14 mouse cellular contexts compared by ENCODE assay signal in genomic region chr1:190190231-190190965, GRCm38 (mm10). TPM values are rescaled to one million over a fixed set of nuclear protein-coding genes. Genes with fewer than 3 reads are reported as not detected.
DNase-seq lines count a peak whose midpoint lies in the region; ATAC-seq and TF ChIP-seq lines count a peak whose summit lies in the region.
"Had no signal": no experiment of that assay in that cellular context is flagged by ENCODE, and none has a peak within 500 bp of the region (broad histone marks: within the 10 kb centered on the region; RNA-seq: fewer than 3 reads in every experiment).

No protein-coding gene starts in this region.

- no peak overlapping the region for H3K9ac ChIP-seq in heart, embryonic 12.5 days
- H3K9ac ChIP-seq in heart, adult 2 months (ENCODE audit: low read depth, low read length): no peak overlapping the region
- H3K9ac ChIP-seq in limb, embryonic 14.5 days (ENCODE audit: low read depth, low read length, severe bottlenecking): no peak overlapping the region
- H3K9ac ChIP-seq in forebrain, embryonic 12.5 days: no peak overlapping the region
- H3K9ac ChIP-seq in midbrain, embryonic 14.5 days (replicated peaks; ENCODE audit: low read length): no peak overlapping the region
- H3K9ac ChIP-seq: limb, embryonic 15.5 days had no signal

- no peak for TF ChIP-seq EP300 in heart, adult 2 months (IDR thresholded peaks at IDR 0.05; ENCODE audit: insufficient read depth, low read depth, low read length)

- WGBS in heart, embryonic 12.5 days: 43% methylated on average over 10 of the region's 10 CpGs
- WGBS in heart, adult 2 months: 34% methylated on average over 10 of the region's 10 CpGs
- 21% methylated on average over 10 of the region's 10 CpGs for WGBS in limb, embryonic 14.5 days
- 31% methylated on average over 10 of the region's 10 CpGs for WGBS in limb, embryonic 10.5 days
- WGBS in forebrain, embryonic 12.5 days: 7% methylated on average over 10 of the region's 10 CpGs
- 8% methylated on average over 10 of the region's 10 CpGs for WGBS in midbrain, embryonic 14.5 days

- no peak for ATAC-seq in heart, embryonic 12.5 days (ENCODE audit: insufficient number of reproducible peaks, low FRiP score)
- no peak for ATAC-seq in limb, embryonic 14.5 days (ENCODE audit: low FRiP score, low read depth)
- ATAC-seq in forebrain, embryonic 12.5 days (ENCODE audit: low FRiP score): peak; percentile 82
- ATAC-seq in midbrain, embryonic 14.5 days (ENCODE audit: low FRiP score, low TSS enrichment): peak; percentile 78; the same call in 1 of the 2 replicates
- ATAC-seq: lung, postnatal 0 days; Patski had no signal

- peaks cover 33% of the 10 kb centered on the region for H3K4me1 ChIP-seq in heart, embryonic 12.5 days (replicated peaks)
- H3K4me1 ChIP-seq in heart, adult 2 months (ENCODE audit: control insufficient read depth, insufficient read depth, low read length): peaks cover 1% of the 10 kb centered on the region
- peaks cover 7% of the 10 kb centered on the region; the same call in 1 of the 2 replicates for H3K4me1 ChIP-seq in limb, embryonic 14.5 days (ENCODE audit: control insufficient read depth, insufficient read depth, low read length)
- peaks cover 15% of the 10 kb centered on the region for H3K4me1 ChIP-seq in limb, embryonic 10.5 days
- peaks cover 32% of the 10 kb centered on the region for H3K4me1 ChIP-seq in forebrain, embryonic 12.5 days
- peaks cover 6% of the 10 kb centered on the region for H3K4me1 ChIP-seq in midbrain, embryonic 14.5 days (ENCODE audit: control insufficient read depth, insufficient read depth, low read length)

- H3K36me3 ChIP-seq in heart, embryonic 12.5 days: no peaks in the 10 kb centered on the region
- H3K36me3 ChIP-seq in heart, adult 2 months (ENCODE audit: control insufficient read depth, insufficient read depth, low read length): no peaks in the 10 kb centered on the region
- no peaks in the 10 kb centered on the region for H3K36me3 ChIP-seq in limb, embryonic 14.5 days (ENCODE audit: control insufficient read depth, insufficient read depth, low read length)
- no peaks in the 10 kb centered on the region for H3K36me3 ChIP-seq in limb, embryonic 10.5 days
- H3K36me3 ChIP-seq in forebrain, embryonic 12.5 days (replicated peaks): no peaks in the 10 kb centered on the region
- H3K36me3 ChIP-seq in midbrain, embryonic 14.5 days (ENCODE audit: control insufficient read depth, insufficient read depth, low read length): no peaks in the 10 kb centered on the region
- H3K36me3 ChIP-seq: limb, embryonic 15.5 days had no signal

- no peaks in the 10 kb centered on the region for H3K27me3 ChIP-seq in heart, embryonic 12.5 days (replicated peaks)
- no peaks in the 10 kb centered on the region for H3K27me3 ChIP-seq in heart, adult 2 months (ENCODE audit: control insufficient read depth, insufficient read depth, low read length)
- H3K27me3 ChIP-seq in limb, embryonic 14.5 days (ENCODE audit: control insufficient read depth, insufficient read depth, low read length): no peaks in the 10 kb centered on the region
- H3K27me3 ChIP-seq in limb, embryonic 10.5 days (ENCODE audit: low read depth, poor library complexity, severe bottlenecking): no peaks in the 10 kb centered on the region
- peaks cover 51% of the 10 kb centered on the region for H3K27me3 ChIP-seq in forebrain, embryonic 12.5 days
- H3K27me3 ChIP-seq in midbrain, embryonic 14.5 days (ENCODE audit: control insufficient read depth, insufficient read depth, low read length): no peaks in the 10 kb centered on the region; the same call in 1 of the 2 replicates

- H3K9me3 ChIP-seq in heart, embryonic 12.5 days (replicated peaks): no peaks in the 10 kb centered on the region
- H3K9me3 ChIP-seq in limb, embryonic 14.5 days (ENCODE audit: control insufficient read depth, low read length): no peaks in the 10 kb centered on the region
- no peaks in the 10 kb centered on the region for H3K9me3 ChIP-seq in limb, embryonic 10.5 days (replicated peaks)
- H3K9me3 ChIP-seq in forebrain, embryonic 12.5 days: no peaks in the 10 kb centered on the region
- H3K9me3 ChIP-seq in midbrain, embryonic 14.5 days (ENCODE audit: control insufficient read depth, low read length): no peaks in the 10 kb centered on the region
- H3K9me3 ChIP-seq: limb, embryonic 15.5 days had no signal

- intact Hi-C loops in heart, adult 2 months (cut with DNase I): no loop called here
- intact Hi-C loops in gastrocnemius, postnatal 14 days (cut with DNase I; ENCODE audit: low total_unique reads): no loop called here

- peak overlapping the region; percentile 22 for H3K27ac ChIP-seq in heart, embryonic 12.5 days (ENCODE audit: poor library complexity, severe bottlenecking)
- H3K27ac ChIP-seq in heart, adult 2 months: no peak overlapping the region
- no peak overlapping the region for H3K27ac ChIP-seq in limb, embryonic 14.5 days (replicated peaks; ENCODE audit: low read depth, low read length)
- no peak overlapping the region for H3K27ac ChIP-seq in limb, embryonic 10.5 days
- H3K27ac ChIP-seq in forebrain, embryonic 12.5 days: peak overlapping the region; percentile 43; the same call in 1 of the 2 replicates
- H3K27ac ChIP-seq in midbrain, embryonic 14.5 days (replicated peaks; ENCODE audit: low read depth, low read length): no peak overlapping the region
- H3K27ac ChIP-seq: limb, embryonic 15.5 days had no signal

- H3K4me2 ChIP-seq in heart, embryonic 12.5 days: no peak overlapping the region
- H3K4me2 ChIP-seq in limb, embryonic 14.5 days (replicated peaks; ENCODE audit: low read depth, low read length, severe bottlenecking): no peak overlapping the region
- no peak overlapping the region for H3K4me2 ChIP-seq in forebrain, embryonic 12.5 days
- H3K4me2 ChIP-seq in midbrain, embryonic 14.5 days (ENCODE audit: low read length): no peak overlapping the region
- H3K4me2 ChIP-seq: limb, embryonic 15.5 days had no signal

- no peak for TF ChIP-seq CTCF in heart, adult 2 months (IDR thresholded peaks at IDR 0.05)

- no peaks in the 10 kb centered on the region for H3K79me2 ChIP-seq in heart, adult 2 months (replicated peaks; ENCODE audit: control insufficient read depth, insufficient read depth, low read length)

- no peak for DNase-seq in heart, adult 2 months
- DNase-seq in limb, embryonic 14.5 days (ENCODE audit: low spot score): peak; percentile 64
- no peak for DNase-seq in limb, embryonic 10.5 days (ENCODE audit: low spot score)
- DNase-seq in midbrain, embryonic 14.5 days: peak; percentile 81
- DNase-seq in gastrocnemius, postnatal 14 days: no peak
- no peak for DNase-seq in left cerebral cortex, adult 11 months (ENCODE audit: low spot score)
- DNase-seq: adrenal gland, postnatal 10 days; cerebellum, adult 2 months; right cerebral cortex, postnatal 25 days had no signal

- no peak overlapping the region for H3K4me3 ChIP-seq in heart, embryonic 12.5 days
- no peak overlapping the region for H3K4me3 ChIP-seq in heart, adult 2 months
- H3K4me3 ChIP-seq in limb, embryonic 14.5 days (replicated peaks; ENCODE audit: low read length): no peak overlapping the region
- no peak overlapping the region for H3K4me3 ChIP-seq in limb, embryonic 10.5 days
- H3K4me3 ChIP-seq in forebrain, embryonic 12.5 days (replicated peaks): no peak overlapping the region
- no peak overlapping the region for H3K4me3 ChIP-seq in midbrain, embryonic 14.5 days (replicated peaks; ENCODE audit: low read depth, low read length)
- H3K4me3 ChIP-seq: limb, embryonic 15.5 days had no signal

- TF ChIP-seq POLR2A in heart, adult 2 months (IDR thresholded peaks at IDR 0.05; ENCODE audit: insufficient read depth, low read depth, low read length): no peak
- TF ChIP-seq POLR2A in limb, embryonic 14.5 days (IDR thresholded peaks at IDR 0.05; ENCODE audit: borderline replicate concordance, extremely low read depth, insufficient read depth, insufficient read length): no peak

RNA-seq across cellular contexts. Expression of gene Prox1, which starts 19.9 kb away (rescaled TPM):
- polyA plus RNA-seq in heart, embryonic 12.5 days (2016; fragmentation: Nextera tagmentation; extraction: Ambion mirVana): 26.5 and 29.6 TPM in 2 replicates
- total RNA-seq in heart, adult 2 months (2021): 10 to 100 TPM; 46.2 to 57.3 TPM
- polyA plus RNA-seq in heart, adult 2 months (2012; rRNA removed): 12.1 and 21.7 TPM in 2 replicates
- 2.6 and 2.9 TPM in 2 replicates for polyA plus RNA-seq in limb, embryonic 14.5 days (2012; rRNA removed)
- 2.7 and 3.1 TPM in 2 replicates for polyA plus RNA-seq in limb, embryonic 14.5 days (2014; fragmentation: Nextera tagmentation; extraction: Ambion mirVana)
- 0.28 and 0.46 TPM in 2 replicates for polyA plus RNA-seq in limb, embryonic 10.5 days (2016; fragmentation: Nextera tagmentation; extraction: Ambion mirVana)
- polyA plus RNA-seq in forebrain, embryonic 12.5 days (2016; fragmentation: Nextera tagmentation; extraction: Ambion mirVana): 13.4 and 16.3 TPM in 2 replicates
- 7.8 and 10.7 TPM in 2 replicates for polyA plus RNA-seq in midbrain, embryonic 14.5 days (2014; fragmentation: Nextera tagmentation; extraction: Ambion mirVana)
- 1 to 10 TPM; 4.1 to 5.7 TPM for total RNA-seq in gastrocnemius, postnatal 14 days (2021)

Comparison
In these comparisons a context has a peak if more than half of its experiments do, and no peak if none do; other contexts are left out.
1. H3K27ac ChIP-seq: peak in heart, embryonic 12.5 days (single experiment) and forebrain, embryonic 12.5 days (single experiment); none in heart, adult 2 months (single experiment), limb, embryonic 14.5 days (single experiment), limb, embryonic 10.5 days (single experiment) and midbrain, embryonic 14.5 days (single experiment).
2. DNase-seq: peak in limb, embryonic 14.5 days (single experiment) and midbrain, embryonic 14.5 days (single experiment); none in heart, adult 2 months (0 of 2), limb, embryonic 10.5 days (single experiment), gastrocnemius, postnatal 14 days (single experiment) and left cerebral cortex, adult 11 months (single experiment).
3. ATAC-seq: peak in forebrain, embryonic 12.5 days (single experiment) and midbrain, embryonic 14.5 days (single experiment); none in heart, embryonic 12.5 days (single experiment) and limb, embryonic 14.5 days (single experiment).